Mouse (Mus musculus): ENCODE data around the gene Olfr968. TPM values are rescaled to one million over a fixed set of nuclear protein-coding genes. Genes with fewer than 3 reads are reported as not detected.

The Olfr968 gene
- polyA plus RNA-seq (2014; fragmentation: Illumina TruSeq; extraction: RNeasy Lipid Tissue Mini Kit (QIAGEN cat#74804); ENCODE audit: low replicate concordance), result not detected

GRCm38 (mm10) chr9:39783153-39783552 is at the start of gene Olfr968:
Gene Olfr968, minus strand, starts transcription at chr9:39783253.

GRCm38 (mm10) chr9:39808560-39808959 is 25.5 kb upstream of the Olfr968 start, which contains the start of gene Olfr970:
Gene Olfr970, plus strand, starts transcription at chr9:39808860.

GRCm38 (mm10) chr9:39790558-39790957 is 7.5 kb upstream of the Olfr968 start, which contains the start of gene Olfr969:
Gene Olfr969, plus strand, starts transcription at chr9:39790945.

GRCm38 (mm10) chr9:39745949-39746348 is 37.1 kb downstream of the Olfr968 start, which contains the start of gene Olfr967:
Gene Olfr967, plus strand, starts transcription at chr9:39746249.

GRCm38 (mm10) chr9:39730678-39731077 is 52.4 kb downstream of the Olfr968 start, which contains the start of gene Olfr150:
Gene Olfr150, plus strand, starts transcription at chr9:39730978.

Other genes with a start within 250 kb of the Olfr968 start
- not detected for gene Olfr958, start 229.2 kb downstream of the Olfr968 start, polyA plus RNA-seq (2014; fragmentation: Illumina TruSeq; extraction: RNeasy Lipid Tissue Mini Kit (QIAGEN cat#74804); ENCODE audit: low replicate concordance)
- not detected for gene Olfr959, start 207.7 kb downstream of the Olfr968 start, polyA plus RNA-seq (2014; fragmentation: Illumina TruSeq; extraction: RNeasy Lipid Tissue Mini Kit (QIAGEN cat#74804); ENCODE audit: low replicate concordance)
- 1.5 TPM for gene AW551984, start 178.8 kb downstream of the Olfr968 start, polyA plus RNA-seq (2014; fragmentation: Illumina TruSeq; extraction: RNeasy Lipid Tissue Mini Kit (QIAGEN cat#74804); ENCODE audit: low replicate concordance)
- gene Olfr148, start 172.6 kb downstream of the Olfr968 start, polyA plus RNA-seq (2014; fragmentation: Illumina TruSeq; extraction: RNeasy Lipid Tissue Mini Kit (QIAGEN cat#74804); ENCODE audit: low replicate concordance), result not detected
- not detected for gene Olfr960, start 161.9 kb downstream of the Olfr968 start, polyA plus RNA-seq (2014; fragmentation: Illumina TruSeq; extraction: RNeasy Lipid Tissue Mini Kit (QIAGEN cat#74804); ENCODE audit: low replicate concordance)
- gene Olfr961, start 138.2 kb downstream of the Olfr968 start, polyA plus RNA-seq (2014; fragmentation: Illumina TruSeq; extraction: RNeasy Lipid Tissue Mini Kit (QIAGEN cat#74804); ENCODE audit: low replicate concordance), result not detected
- not detected for gene Olfr963, start 116.0 kb downstream of the Olfr968 start, polyA plus RNA-seq (2014; fragmentation: Illumina TruSeq; extraction: RNeasy Lipid Tissue Mini Kit (QIAGEN cat#74804); ENCODE audit: low replicate concordance)
- not detected for gene Olfr149, start 76.1 kb downstream of the Olfr968 start, polyA plus RNA-seq (2014; fragmentation: Illumina TruSeq; extraction: RNeasy Lipid Tissue Mini Kit (QIAGEN cat#74804); ENCODE audit: low replicate concordance)
- not detected for gene Olfr965, start 71.9 kb downstream of the Olfr968 start, polyA plus RNA-seq (2014; fragmentation: Illumina TruSeq; extraction: RNeasy Lipid Tissue Mini Kit (QIAGEN cat#74804); ENCODE audit: low replicate concordance)
- not detected for gene Olfr150, start 52.3 kb downstream of the Olfr968 start, polyA plus RNA-seq (2014; fragmentation: Illumina TruSeq; extraction: RNeasy Lipid Tissue Mini Kit (QIAGEN cat#74804); ENCODE audit: low replicate concordance)
- not detected for gene Olfr967, start 37.0 kb downstream of the Olfr968 start, polyA plus RNA-seq (2014; fragmentation: Illumina TruSeq; extraction: RNeasy Lipid Tissue Mini Kit (QIAGEN cat#74804); ENCODE audit: low replicate concordance)
- gene Olfr969, start 7.7 kb upstream of the Olfr968 start, polyA plus RNA-seq (2014; fragmentation: Illumina TruSeq; extraction: RNeasy Lipid Tissue Mini Kit (QIAGEN cat#74804); ENCODE audit: low replicate concordance), result not detected
- not detected for gene Olfr970, start 25.6 kb upstream of the Olfr968 start, polyA plus RNA-seq (2014; fragmentation: Illumina TruSeq; extraction: RNeasy Lipid Tissue Mini Kit (QIAGEN cat#74804); ENCODE audit: low replicate concordance)
- not detected for gene Olfr971, start 53.6 kb upstream of the Olfr968 start, polyA plus RNA-seq (2014; fragmentation: Illumina TruSeq; extraction: RNeasy Lipid Tissue Mini Kit (QIAGEN cat#74804); ENCODE audit: low replicate concordance)
- gene Olfr972, start 83.2 kb upstream of the Olfr968 start, polyA plus RNA-seq (2014; fragmentation: Illumina TruSeq; extraction: RNeasy Lipid Tissue Mini Kit (QIAGEN cat#74804); ENCODE audit: low replicate concordance), result not detected
- gene Olfr229, start 124.1 kb upstream of the Olfr968 start, polyA plus RNA-seq (2014; fragmentation: Illumina TruSeq; extraction: RNeasy Lipid Tissue Mini Kit (QIAGEN cat#74804); ENCODE audit: low replicate concordance), result not detected
- gene Olfr974, start 154.2 kb upstream of the Olfr968 start, polyA plus RNA-seq (2014; fragmentation: Illumina TruSeq; extraction: RNeasy Lipid Tissue Mini Kit (QIAGEN cat#74804); ENCODE audit: low replicate concordance), result not detected
- not detected for gene Olfr975, start 168.8 kb upstream of the Olfr968 start, polyA plus RNA-seq (2014; fragmentation: Illumina TruSeq; extraction: RNeasy Lipid Tissue Mini Kit (QIAGEN cat#74804); ENCODE audit: low replicate concordance)
- not detected for gene Olfr976, start 177.9 kb upstream of the Olfr968 start, polyA plus RNA-seq (2014; fragmentation: Illumina TruSeq; extraction: RNeasy Lipid Tissue Mini Kit (QIAGEN cat#74804); ENCODE audit: low replicate concordance)
- not detected for gene Olfr978, start 208.9 kb upstream of the Olfr968 start, polyA plus RNA-seq (2014; fragmentation: Illumina TruSeq; extraction: RNeasy Lipid Tissue Mini Kit (QIAGEN cat#74804); ENCODE audit: low replicate concordance)
- not detected for gene Olfr979, start 220.2 kb upstream of the Olfr968 start, polyA plus RNA-seq (2014; fragmentation: Illumina TruSeq; extraction: RNeasy Lipid Tissue Mini Kit (QIAGEN cat#74804); ENCODE audit: low replicate concordance)
- not detected for gene Olfr980, start 226.3 kb upstream of the Olfr968 start, polyA plus RNA-seq (2014; fragmentation: Illumina TruSeq; extraction: RNeasy Lipid Tissue Mini Kit (QIAGEN cat#74804); ENCODE audit: low replicate concordance)
- not detected for gene Olfr981, start 238.2 kb upstream of the Olfr968 start, polyA plus RNA-seq (2014; fragmentation: Illumina TruSeq; extraction: RNeasy Lipid Tissue Mini Kit (QIAGEN cat#74804); ENCODE audit: low replicate concordance)